17 mouse cellular contexts compared by ENCODE assay signal in the genomic region with DNA sequence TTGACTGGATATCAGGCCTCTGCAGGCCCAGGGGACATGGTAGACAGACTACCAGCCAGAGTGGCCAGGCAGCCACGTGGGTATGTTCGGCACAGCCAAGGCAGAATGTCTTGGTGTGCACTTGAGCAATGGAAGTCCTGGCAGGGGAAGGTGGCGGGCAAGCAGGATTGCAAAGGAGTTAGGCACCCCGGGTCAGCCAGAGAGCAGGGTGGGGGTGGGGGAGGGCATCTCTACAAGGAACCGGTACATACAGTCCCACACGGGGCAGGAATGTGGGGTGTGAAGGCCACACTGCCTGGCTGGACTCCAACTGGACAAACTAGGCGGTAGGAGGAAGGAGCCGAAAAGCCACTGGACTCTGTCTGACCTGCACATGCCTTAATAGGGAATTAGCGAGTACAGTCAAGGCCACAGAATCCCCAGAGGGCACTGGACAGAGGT. TPM values are rescaled to one million over a fixed set of nuclear protein-coding genes. Genes with fewer than 3 reads are reported as not detected.
DNase-seq lines count a peak whose midpoint lies in the region; ATAC-seq and TF ChIP-seq lines count a peak whose summit lies in the region.
"Had no signal": no experiment of that assay in that cellular context is flagged by ENCODE, and none has a peak within 500 bp of the region (broad histone marks: within the 10 kb centered on the region; RNA-seq: fewer than 3 reads in every experiment).

No protein-coding gene starts in this region.

- no peak for TF ChIP-seq CTCF in Patski (IDR thresholded peaks at IDR 0.05)
- TF ChIP-seq CTCF in kidney, adult 2 months (conservative IDR thresholded peaks at IDR 0.05; ENCODE audit: insufficient read depth, insufficient read length, low read depth, low read length), result no peak
- TF ChIP-seq CTCF in lung, postnatal 0 days (IDR thresholded peaks at IDR 0.05), result no peak

- peaks cover 71% of the 10 kb centered on the region for H3K27me3 ChIP-seq in hindbrain, embryonic 10.5 days (ENCODE audit: insufficient read depth, poor library complexity, severe bottlenecking)
- peaks cover 34% of the 10 kb centered on the region for H3K27me3 ChIP-seq in hindbrain, embryonic 14.5 days (ENCODE audit: control insufficient read depth, insufficient read depth, low read length)
- no peaks in the 10 kb centered on the region for H3K27me3 ChIP-seq in Patski
- H3K27me3 ChIP-seq in kidney, adult 2 months (replicated peaks; ENCODE audit: control insufficient read depth, insufficient read depth, low read length), result no peaks in the 10 kb centered on the region
- H3K27me3 ChIP-seq in lung, postnatal 0 days (replicated peaks; ENCODE audit: insufficient read depth, low read length), result peaks cover 8% of the 10 kb centered on the region; the same call in 1 of the 2 replicates

- POLR2A ChIA-PET in Patski (lab: Charles Lee), result interaction anchor here (0.6 kb wide), 1 partner anchor 28 kb away, joined by 4 read pairs; no protein-coding TSS in a partner anchor

- in situ Hi-C loops in Patski (cut with MboI; ENCODE audit: low pct_unique_long_range_greater_than_20kb), result no loop called here

- no peak for DNase-seq in hindbrain, embryonic 10.5 days (ENCODE audit: low spot score)
- DNase-seq in hindbrain, embryonic 14.5 days (ENCODE audit: low spot score), result no peak
- no peak for DNase-seq in Patski (ENCODE audit: low read depth, low spot score)
- peak; percentile 93 for DNase-seq in kidney, adult 2 months
- peak; percentile 34 for DNase-seq in lung, postnatal 0 days (ENCODE audit: low spot score)
- no peak for DNase-seq in left cerebral cortex, adult 9 months (ENCODE audit: low spot score in 2 of 2)
- DNase-seq: thymus, postnatal 25 days had no signal

- TF ChIP-seq EP300 in lung, postnatal 0 days (IDR thresholded peaks at IDR 0.05), result no peak

- H3K4me2 ChIP-seq in hindbrain, embryonic 14.5 days (replicated peaks), result no peak overlapping the region
- no peak overlapping the region for H3K4me2 ChIP-seq in lung, postnatal 0 days (replicated peaks; ENCODE audit: low read depth, low read length)
- H3K4me2 ChIP-seq: limb, embryonic 13.5 days had no signal

- peaks cover 44% of the 10 kb centered on the region for H3K4me1 ChIP-seq in hindbrain, embryonic 10.5 days (replicated peaks)
- peaks cover 9% of the 10 kb centered on the region for H3K4me1 ChIP-seq in hindbrain, embryonic 14.5 days (replicated peaks; ENCODE audit: control insufficient read depth, insufficient read depth, low read length)
- peaks cover 12% of the 10 kb centered on the region for H3K4me1 ChIP-seq in kidney, adult 2 months (ENCODE audit: control insufficient read depth, insufficient read depth, low read length)
- peaks cover 4% of the 10 kb centered on the region; the same call in 1 of the 2 replicates for H3K4me1 ChIP-seq in lung, postnatal 0 days (ENCODE audit: insufficient read depth, low read depth, low read length)

- H3K36me3 ChIP-seq in hindbrain, embryonic 10.5 days, result no peaks in the 10 kb centered on the region
- no peaks in the 10 kb centered on the region for H3K36me3 ChIP-seq in hindbrain, embryonic 14.5 days (replicated peaks; ENCODE audit: control insufficient read depth, insufficient read depth)
- no peaks in the 10 kb centered on the region for H3K36me3 ChIP-seq in kidney, adult 2 months (ENCODE audit: control insufficient read depth, insufficient read depth, low read length)
- no peaks in the 10 kb centered on the region for H3K36me3 ChIP-seq in lung, postnatal 0 days (ENCODE audit: insufficient read depth, low read length)
- H3K36me3 ChIP-seq: limb, embryonic 13.5 days had no signal

- H3K27ac ChIP-seq in hindbrain, embryonic 10.5 days, result peak overlapping the region; percentile 70
- no peak overlapping the region for H3K27ac ChIP-seq in hindbrain, embryonic 14.5 days
- peak overlapping the region; percentile 24 for H3K27ac ChIP-seq in kidney, adult 2 months (ENCODE audit: insufficient read depth, low read depth, low read length)
- H3K27ac ChIP-seq in lung, postnatal 0 days (ENCODE audit: low read length), result no peak overlapping the region
- H3K27ac ChIP-seq: limb, embryonic 13.5 days had no signal

- H3K4me3 ChIP-seq in hindbrain, embryonic 10.5 days, result no peak overlapping the region
- no peak overlapping the region for H3K4me3 ChIP-seq in hindbrain, embryonic 14.5 days (replicated peaks; ENCODE audit: low read length)
- no peak overlapping the region for H3K4me3 ChIP-seq in kidney, adult 2 months (ENCODE audit: insufficient read depth, low read depth, low read length)
- no peak overlapping the region for H3K4me3 ChIP-seq in lung, postnatal 0 days (ENCODE audit: low read depth, low read length)
- H3K4me3 ChIP-seq: limb, embryonic 13.5 days had no signal

- CTCF ChIA-PET in Patski (lab: Charles Lee), result interaction anchor here (1.0 to 1.5 kb wide), 2 partner anchors 27 to 160 kb away, joined by 3 read pairs; no protein-coding TSS in a partner anchor

- H3K9me3 ChIP-seq in hindbrain, embryonic 10.5 days, result no peaks in the 10 kb centered on the region
- no peaks in the 10 kb centered on the region for H3K9me3 ChIP-seq in hindbrain, embryonic 14.5 days (ENCODE audit: control insufficient read depth, low read length)
- H3K9me3 ChIP-seq in lung, postnatal 0 days (ENCODE audit: low read length), result no peaks in the 10 kb centered on the region
- H3K9me3 ChIP-seq: limb, embryonic 13.5 days had no signal

- TF ChIP-seq POLR2A in kidney, adult 2 months (IDR thresholded peaks at IDR 0.05; ENCODE audit: low read depth, low read length), result no peak

- ATAC-seq in hindbrain, embryonic 14.5 days (ENCODE audit: low FRiP score), result no peak
- ATAC-seq in Patski, result peak; percentile 56
- peak; percentile 42 for ATAC-seq in lung, postnatal 0 days
- ATAC-seq in granulocyte monocyte progenitor cell, adult 5-6 weeks (replicated peaks; ENCODE audit: poor library complexity, severe bottlenecking), result no peak
- ATAC-seq in frontal cortex, adult (ENCODE audit: low TSS enrichment), result no peak
- ATAC-seq: midbrain, embryonic 16.5 days had no signal

- 75% methylated on average over 9 of the region's 9 CpGs for WGBS in hindbrain, embryonic 10.5 days
- 72% methylated on average over 9 of the region's 9 CpGs for WGBS in hindbrain, embryonic 14.5 days
- 25% methylated on average over 9 of the region's 9 CpGs for WGBS in kidney, adult 2 months
- 63% methylated on average over 9 of the region's 9 CpGs for WGBS in lung, postnatal 0 days

- no peak overlapping the region for H3K9ac ChIP-seq in hindbrain, embryonic 14.5 days
- H3K9ac ChIP-seq in lung, postnatal 0 days (replicated peaks; ENCODE audit: low read depth), result no peak overlapping the region
- H3K9ac ChIP-seq: limb, embryonic 13.5 days had no signal

RNA-seq across cellular contexts. Expression of a gene that starts 3.8 kb away (rescaled TPM):
- 0.12 TPM in 1 of 2 replicates, not detected in the other for polyA plus RNA-seq in hindbrain, embryonic 10.5 days (2016; fragmentation: Nextera tagmentation; extraction: Ambion mirVana)
- polyA plus RNA-seq in hindbrain, embryonic 14.5 days (2014; fragmentation: Nextera tagmentation; extraction: Ambion mirVana), result 0.08 TPM in 1 of 2 replicates, not detected in the other
- polyA plus RNA-seq in Patski (2021), result 1.1 TPM
- polyA plus RNA-seq in kidney, adult 2 months (2012; rRNA removed), result 16.4 and 17.6 TPM in 2 replicates
- polyA plus RNA-seq in lung, postnatal 0 days (2015; fragmentation: Nextera tagmentation; extraction: Ambion mirVana), result not detected in 2 replicates
- not detected in 2 replicates for total RNA-seq in granulocyte monocyte progenitor cell, adult 5-6 weeks (2014; fragmentation: Nextera tagmentation)
- not detected in 2 replicates for total RNA-seq in granulocyte monocyte progenitor cell, adult 5-6 weeks (2017)
- polyA plus RNA-seq: midbrain, embryonic 16.5 days had no signal

RNA-seq across cellular contexts. Expression of a gene that starts 7.9 kb away (rescaled TPM):
- polyA plus RNA-seq in hindbrain, embryonic 10.5 days (2016; fragmentation: Nextera tagmentation; extraction: Ambion mirVana), result not detected in 2 replicates
- polyA plus RNA-seq in hindbrain, embryonic 14.5 days (2014; fragmentation: Nextera tagmentation; extraction: Ambion mirVana), result not detected in 2 replicates
- polyA plus RNA-seq in Patski (2021), result not detected
- polyA plus RNA-seq in kidney, adult 2 months (2012; rRNA removed), result not detected in 2 replicates
- not detected in 2 replicates for polyA plus RNA-seq in lung, postnatal 0 days (2015; fragmentation: Nextera tagmentation; extraction: Ambion mirVana)
- not detected in 2 replicates for total RNA-seq in granulocyte monocyte progenitor cell, adult 5-6 weeks (2014; fragmentation: Nextera tagmentation)
- total RNA-seq in granulocyte monocyte progenitor cell, adult 5-6 weeks (2017), result not detected in 2 replicates
- total RNA-seq: gastrocnemius, adult 8-10 months; layer of hippocampus, adult 8-10 months; neutrophil, adult 5-6 weeks had no signal
- polyA plus RNA-seq: C2C12; heart, embryonic 16.5 days; midbrain, embryonic 16.5 days; spleen, adult 2 months had no signal

RNA-seq across cellular contexts. Expression of a gene that starts 47.7 kb away (rescaled TPM):
- not detected in 2 replicates for polyA plus RNA-seq in hindbrain, embryonic 10.5 days (2016; fragmentation: Nextera tagmentation; extraction: Ambion mirVana)
- not detected in 2 replicates for polyA plus RNA-seq in hindbrain, embryonic 14.5 days (2014; fragmentation: Nextera tagmentation; extraction: Ambion mirVana)
- not detected for polyA plus RNA-seq in Patski (2021)
- polyA plus RNA-seq in kidney, adult 2 months (2012; rRNA removed), result not detected in 2 replicates
- polyA plus RNA-seq in lung, postnatal 0 days (2015; fragmentation: Nextera tagmentation; extraction: Ambion mirVana), result not detected in 2 replicates
- total RNA-seq in granulocyte monocyte progenitor cell, adult 5-6 weeks (2014; fragmentation: Nextera tagmentation), result not detected in 2 replicates
- not detected in 2 replicates for total RNA-seq in granulocyte monocyte progenitor cell, adult 5-6 weeks (2017)
- total RNA-seq: gastrocnemius, adult 8-10 months; layer of hippocampus, adult 8-10 months; neutrophil, adult 5-6 weeks had no signal
- polyA plus RNA-seq: C2C12; heart, embryonic 16.5 days; limb, embryonic 13.5 days; midbrain, embryonic 16.5 days; spleen, adult 2 months had no signal

Comparison
In these comparisons a context has a peak if more than half of its experiments do, and no peak if none do; other contexts are left out.
1. H3K27ac ChIP-seq: peak in hindbrain, embryonic 10.5 days (single experiment) and kidney, adult 2 months (single experiment); none in hindbrain, embryonic 14.5 days (single experiment) and lung, postnatal 0 days (single experiment).
2. DNase-seq: peak in kidney, adult 2 months (single experiment) and lung, postnatal 0 days (single experiment); none in hindbrain, embryonic 10.5 days (single experiment), hindbrain, embryonic 14.5 days (single experiment), Patski (single experiment) and left cerebral cortex, adult 9 months (0 of 2).
3. ATAC-seq: peak in Patski (single experiment) and lung, postnatal 0 days (single experiment); none in hindbrain, embryonic 14.5 days (single experiment), granulocyte monocyte progenitor cell, adult 5-6 weeks (single experiment) and frontal cortex, adult (single experiment).